Mouse (Mus musculus) myocyte (in vitro differentiated cells): ENCODE data around the gene Gfod2. TPM values are rescaled to one million over a fixed set of nuclear protein-coding genes. Genes with fewer than 3 reads are reported as not detected.

Experiments
- H3K27me3 ChIP-seq: one replicate; pipeline ENCODE4 v1.6.1; 2011; ENCODE audit not compliant: control insufficient read depth, insufficient read depth, insufficient read length
- H3K36me3 ChIP-seq: one replicate; pipeline ENCODE4 v1.6.1; 2011; ENCODE audit not compliant: control insufficient read depth, insufficient read depth
- H3K4me2 ChIP-seq: one replicate; pipeline ENCODE4 v1.6.1; 2011; ENCODE audit warnings: low read depth, control low read depth
- H3K4me3 ChIP-seq: one replicate; pipeline ENCODE4 v1.5.1; 2011; ENCODE audit warnings: mild to moderate bottlenecking, control low read depth, moderate library complexity
- H3K79me2 ChIP-seq: one replicate; pipeline ENCODE4 v1.6.1; 2011; ENCODE audit not compliant: control insufficient read depth, insufficient read depth
- H3ac ChIP-seq: one replicate; pipeline ENCODE4 v1.6.1; 2011; ENCODE audit not compliant: control insufficient read depth, insufficient read length
- CEBPB ChIP-seq: IDR thresholded peaks from 2 replicates; pipeline ENCODE4 v1.6.1; 2011; ENCODE audit warnings: mild to moderate bottlenecking, moderate library complexity; ENCODE audit not compliant: poor library complexity, insufficient read depth, severe bottlenecking
- E2F4 ChIP-seq: IDR thresholded peaks from one replicate; pipeline ENCODE4 v1.6.1; 2011; ENCODE audit warnings: mild to moderate bottlenecking, control low read depth, moderate library complexity; ENCODE audit not compliant: insufficient read depth
- MAX ChIP-seq: IDR thresholded peaks from one replicate; pipeline ENCODE4 v1.6.1; 2011; ENCODE audit warnings: low read depth, mild to moderate bottlenecking, control low read depth
- MYOD1 ChIP-seq, 3 experiments: IDR thresholded peaks; one replicate each; pipeline ENCODE4 v1.6.1; 2011; ENCODE audit warnings: control low read depth in 2 of 3, low read depth in 2 of 3, mild to moderate bottlenecking in 2 of 3, moderate library complexity in 1 of 3; ENCODE audit not compliant: insufficient read length in 2 of 3, control insufficient read depth in 1 of 3
- MYOG ChIP-seq, 3 experiments: IDR thresholded peaks; one replicate each; pipeline ENCODE4 v1.6.1; 2011; ENCODE audit warnings: control low read depth in 2 of 3, low read depth in 2 of 3, mild to moderate bottlenecking in 2 of 3; ENCODE audit not compliant: insufficient read length in 2 of 3, control insufficient read depth in 1 of 3, insufficient read depth in 1 of 3
- POLR2A ChIP-seq: IDR thresholded peaks from one replicate; pipeline ENCODE4 v1.6.1; 2011; ENCODE audit warnings: low read depth, mild to moderate bottlenecking, control low read depth, moderate library complexity; ENCODE audit not compliant: insufficient read length
- POLR2AphosphoS2 ChIP-seq: IDR thresholded peaks from one replicate; pipeline ENCODE4 v1.6.1; 2011; ENCODE audit warnings: low read depth, control low read depth; ENCODE audit not compliant: insufficient read length
- REST ChIP-seq: IDR thresholded peaks from one replicate; pipeline ENCODE4 v1.6.1; 2011; ENCODE audit warnings: mild to moderate bottlenecking, control low read depth, moderate library complexity; ENCODE audit not compliant: insufficient read depth, insufficient read length
- SRF ChIP-seq: IDR thresholded peaks from one replicate; pipeline ENCODE4 v1.6.1; 2011; ENCODE audit warnings: low read depth; ENCODE audit not compliant: control insufficient read depth, insufficient read length
- TCF12 ChIP-seq: IDR thresholded peaks from one replicate; pipeline ENCODE4 v1.6.1; 2011; ENCODE audit warnings: mild to moderate bottlenecking, control low read depth; ENCODE audit not compliant: poor library complexity, insufficient read depth, severe bottlenecking
- TCF3 ChIP-seq: IDR thresholded peaks from one replicate; pipeline ENCODE4 v1.6.1; 2011; ENCODE audit warnings: low read depth, control low read depth; ENCODE audit not compliant: insufficient read length
- USF1 ChIP-seq: IDR thresholded peaks from one replicate; pipeline ENCODE4 v1.6.1; 2011; ENCODE audit warnings: low read depth, mild to moderate bottlenecking, control low read depth, moderate library complexity
- polyA plus RNA-seq: library from polyadenylated mRNA; unstranded; fragments of >200 nt; fragmentation: generic; extraction: Trizol; gene quantifications from one replicate; pipeline ENCODE4 v1.2.1, GENCODE M21; 2012; ENCODE audit warnings: missing spikeins

Gfod2 gene
- polyA plus RNA-seq, 1 experiment: 5.0 TPM

DNA sequence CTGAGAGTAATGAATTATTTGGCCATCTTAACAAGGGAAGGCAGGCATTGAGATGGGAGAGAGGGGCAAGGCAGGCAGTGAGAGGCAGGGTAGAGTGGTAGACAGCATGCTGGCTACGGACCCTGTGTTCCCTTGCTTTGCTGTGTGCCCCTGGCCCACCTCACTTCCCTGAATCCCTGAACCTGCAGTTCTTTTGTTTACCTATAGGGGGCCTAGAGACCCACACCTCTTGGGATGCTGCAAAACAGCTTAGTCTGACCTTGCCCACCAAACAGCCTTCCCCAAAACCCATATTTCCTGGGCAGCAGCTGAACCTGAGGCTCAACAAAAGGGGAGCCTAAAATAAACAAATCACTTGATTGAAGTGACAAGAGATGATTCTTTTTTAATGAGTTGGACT, 12.1 kb upstream of the Gfod2 start:
- Histone ChIP-seq H3K27me3 (no peaks in the 10 kb centered on the region), H3K36me3 (peaks cover 20% of the 10 kb centered on the region), H3K4me2 (no peak overlapping the region), H3K79me2 (no peaks in the 10 kb centered on the region), H3K4me3 (no peak overlapping the region), H3ac (no peak overlapping the region)
- TF ChIP-seq TCF12 (no peak), MAX (no peak), TCF3 (no peak), SRF (no peak)

- TF ChIP-seq POLR2AphosphoS2 (no peak), REST (no peak), TCF12 (no peak), MYOD1 (IDR thresholded peaks at IDR 0.05; ENCODE audit: control insufficient read depth in 1 of 3, insufficient read length in 2 of 3, low read depth in 2 of 3) (no peak), TCF3 (no peak), MAX (no peak), E2F4 (no peak)
- no peak overlapping the region for H3K4me2 ChIP-seq
- peaks cover 11% of the 10 kb centered on the region for H3K36me3 ChIP-seq
- no peak overlapping the region for H3ac ChIP-seq
- no peaks in the 10 kb centered on the region for H3K27me3 ChIP-seq
- H3K79me2 ChIP-seq: no peaks in the 10 kb centered on the region
- no peak overlapping the region for H3K4me3 ChIP-seq
Observed at GRCm38 (mm10) chr8:105768485-105769257, 10.2 kb upstream of the Gfod2 start.

- peak overlapping the region; percentile 10 for H3ac ChIP-seq
- H3K27me3 ChIP-seq: no peaks in the 10 kb centered on the region
- H3K36me3 ChIP-seq: no peaks in the 10 kb centered on the region
- H3K79me2 ChIP-seq: peaks cover 4% of the 10 kb centered on the region
- TF ChIP-seq MYOG (IDR thresholded peaks at IDR 0.05; ENCODE audit: control insufficient read depth in 1 of 3, insufficient read depth in 1 of 3, insufficient read length in 2 of 3, low read depth in 2 of 3) (no peak), POLR2AphosphoS2 (no peak), USF1 (no peak), TCF12 (no peak), MYOD1 (IDR thresholded peaks at IDR 0.05; ENCODE audit: control insufficient read depth in 1 of 3, insufficient read length in 2 of 3, low read depth in 2 of 3) (no peak), TCF3 (no peak), CEBPB (no peak), MAX (no peak), REST (no peak), E2F4 (no peak), SRF (no peak), POLR2A (no peak)
- peak overlapping the region; percentile 94 for H3K4me2 ChIP-seq
- H3K4me3 ChIP-seq: peak overlapping the region; percentile 47
Observed at GRCm38 (mm10) chr8:105757796-105758276, 628 bp downstream of the Gfod2 start.

GRCm38 (mm10) chr8:105754688-105755087, 3.8 kb downstream of the Gfod2 start:
- no peak overlapping the region for H3K4me3 ChIP-seq
- TF ChIP-seq REST: no peak
- no peak for TF ChIP-seq POLR2A
- no peak for TF ChIP-seq TCF12
- TF ChIP-seq MYOG (IDR thresholded peaks at IDR 0.05; ENCODE audit: control insufficient read depth in 1 of 3, insufficient read depth in 1 of 3, insufficient read length in 2 of 3, low read depth in 2 of 3): no peak
- no peak for TF ChIP-seq SRF
- no peak for TF ChIP-seq USF1
- TF ChIP-seq MAX: no peak
- TF ChIP-seq TCF3: no peak
- no peak for TF ChIP-seq POLR2AphosphoS2
- no peaks in the 10 kb centered on the region for H3K36me3 ChIP-seq
- H3ac ChIP-seq: no peak overlapping the region
- H3K79me2 ChIP-seq: peaks cover 4% of the 10 kb centered on the region
- no peaks in the 10 kb centered on the region for H3K27me3 ChIP-seq
- H3K4me2 ChIP-seq: no peak overlapping the region

GRCm38 (mm10) chr8:105753916-105754315, 4.5 kb downstream of the Gfod2 start:
- peaks cover 4% of the 10 kb centered on the region for H3K79me2 ChIP-seq
- no peak for TF ChIP-seq TCF3
- no peaks in the 10 kb centered on the region for H3K36me3 ChIP-seq
- H3K4me3 ChIP-seq: no peak overlapping the region
- H3ac ChIP-seq: no peak overlapping the region
- H3K27me3 ChIP-seq: no peaks in the 10 kb centered on the region
- no peak overlapping the region for H3K4me2 ChIP-seq

GRCm38 (mm10) chr8:105750606-105751005, 7.9 kb downstream of the Gfod2 start:
- H3K4me3 ChIP-seq: no peak overlapping the region
- no peaks in the 10 kb centered on the region for H3K36me3 ChIP-seq
- H3K27me3 ChIP-seq: no peaks in the 10 kb centered on the region
- H3ac ChIP-seq: no peak overlapping the region
- no peaks in the 10 kb centered on the region for H3K79me2 ChIP-seq
- TF ChIP-seq MAX (no peak), E2F4 (no peak), POLR2A (no peak), CEBPB (no peak), TCF3 (no peak), REST (no peak), MYOG (IDR thresholded peaks at IDR 0.05; ENCODE audit: control insufficient read depth in 1 of 3, insufficient read depth in 1 of 3, insufficient read length in 2 of 3, low read depth in 2 of 3) (no peak), MYOD1 (IDR thresholded peaks at IDR 0.05; ENCODE audit: control insufficient read depth in 1 of 3, insufficient read length in 2 of 3, low read depth in 2 of 3) (no peak), TCF12 (no peak), POLR2AphosphoS2 (no peak), USF1 (no peak), SRF (no peak)
- peak overlapping the region; percentile 27 for H3K4me2 ChIP-seq
